In genomic region chr5:118559584-118560384, GRCm38 (mm10) we compare ENCODE assay signal across 8 mouse cellular contexts. TPM values are rescaled to one million over a fixed set of nuclear protein-coding genes. Genes with fewer than 3 reads are reported as not detected.
DNase-seq lines count a peak whose midpoint lies in the region; ATAC-seq lines count a peak whose summit lies in the region.

No protein-coding gene starts in this region.

- intact Hi-C loops in left cerebral cortex, postnatal 14 days (cut with DNase I) = loop anchor here (1.0 to 5.0 kb wide), 3 partner anchors 45 to 227 kb away; no protein-coding TSS in a partner anchor

- peak; percentile 85 for DNase-seq in ZHBTc4 (ENCODE audit: low read depth, low spot score)
- peak; percentile 73 to 89 for DNase-seq in cerebellum, postnatal 4 days (ENCODE audit: low spot score in 2 of 2)
- DNase-seq in gastrocnemius, adult 8-10 months (ENCODE audit: low spot score in 2 of 2) = peak; percentile 68 to 76
- peak; percentile 85 for DNase-seq in induced T-regulatory cell, adult 2 months (ENCODE audit: low read depth)
- DNase-seq in left cerebral cortex, postnatal 14 days (ENCODE audit: low spot score in 2 of 2) = peak; percentile 80 to 84
- DNase-seq in right cerebral cortex, postnatal 14 days = peak; percentile 86
- DNase-seq in urinary bladder, postnatal 36 days (ENCODE audit: low spot score in 2 of 2) = peak; percentile 71 to 81

- peak; percentile 62 for ATAC-seq in megakaryocyte-erythroid progenitor cell, adult 5-6 weeks (replicated peaks; ENCODE audit: low FRiP score, low TSS enrichment, poor library complexity, severe bottlenecking)

RNA-seq across cellular contexts. Expression of gene Med13l, which starts 0.7 kb away (rescaled TPM):
- 10 to 100 TPM; 24.6 to 32.4 (median 26.1) TPM for total RNA-seq in gastrocnemius, adult 8-10 months (2022)
- total RNA-seq in left cerebral cortex, postnatal 14 days (2021) = 10 to 100 TPM; 78.0 to 88.1 TPM
- total RNA-seq in megakaryocyte-erythroid progenitor cell, adult 5-6 weeks (2014; fragmentation: Nextera tagmentation) = 25.9 and 27.3 TPM in 2 replicates
- 11.3 and 13.6 TPM in 2 replicates for total RNA-seq in megakaryocyte-erythroid progenitor cell, adult 5-6 weeks (2017)

Comparison
In these comparisons a context has a peak if more than half of its experiments do, and no peak if none do; other contexts are left out.
1. Peak in every context shown above with its lines: DNase-seq and ATAC-seq.